Mouse (Mus musculus) liver, embryonic 11.5 days (tissue): ENCODE results near the gene Esyt3. TPM values are rescaled to one million over a fixed set of nuclear protein-coding genes. Genes with fewer than 3 reads are reported as not detected.

Source experiments
- ATAC-seq: fragments of 200-750 bp; cut with Nextera tagmentation; replicated peaks from 2 replicates; pipeline ENCODE4 v1.8.0; 2017; ENCODE audit warnings: moderate number of reproducible peaks, mild to moderate bottlenecking, moderate TSS enrichment, moderate library complexity; ENCODE audit not compliant: low FRiP score
- DNase-seq: peaks from one replicate; pipeline ENCODE4 v3.0.0-alpha.2; 2017; ENCODE audit warnings: low spot score
- H3K27ac ChIP-seq: fragments of 300-500 bp; sonication (generic); 2 replicates; pipeline ENCODE4 v1.5.1; 2014; ENCODE audit warnings: mild to moderate bottlenecking, low read depth, low read length, control low read depth
- H3K27me3 ChIP-seq: fragments of 300-500 bp; sonication (generic); replicated peaks from 2 replicates; pipeline ENCODE4 v1.6.1; 2014; ENCODE audit warnings: low read length, mixed read lengths; ENCODE audit not compliant: control insufficient read depth, insufficient read depth
- H3K36me3 ChIP-seq: fragments of 300-500 bp; sonication (generic); 2 replicates; pipeline ENCODE4 v1.6.1; 2014; ENCODE audit warnings: mild to moderate bottlenecking, low read length, moderate library complexity, mixed read lengths; ENCODE audit not compliant: control insufficient read depth, insufficient read depth
- H3K4me1 ChIP-seq: fragments of 300-500 bp; sonication (generic); replicated peaks from 2 replicates; pipeline ENCODE4 v1.6.1; 2014; ENCODE audit warnings: low read length, mixed read lengths; ENCODE audit not compliant: control insufficient read depth, insufficient read depth
- H3K4me2 ChIP-seq: fragments of 300-500 bp; sonication (generic); 2 replicates; pipeline ENCODE4 v1.6.1; 2014; ENCODE audit warnings: mild to moderate bottlenecking, control low read depth, moderate library complexity
- H3K4me3 ChIP-seq: fragments of 300-500 bp; sonication (generic); 2 replicates; pipeline ENCODE4 v1.5.1; 2014; ENCODE audit warnings: low read depth, low read length, control low read depth
- H3K9ac ChIP-seq: fragments of 300-500 bp; sonication (generic); 2 replicates; pipeline ENCODE4 v1.6.1; 2014; ENCODE audit warnings: low read depth, low read length, control low read depth
- H3K9me3 ChIP-seq: fragments of 300-500 bp; sonication (generic); 2 replicates; pipeline ENCODE4 v1.6.1; 2016; ENCODE audit warnings: low read length, inconsistent platforms, mixed read lengths; ENCODE audit not compliant: control insufficient read depth
- WGBS: fragments of 180-500 bp; shearing (Covaris S2); extraction: QIAGEN DNeasy Blood & Tissue Kit; methylation state at CpG from one replicate; pipeline ENCODE4 v1.1.7; 2014; 5-methylcytosine and 5-hydroxymethylcytosine counted together
- polyA plus RNA-seq: library from polyadenylated mRNA; unstranded; fragments of >200 nt; fragmentation: Nextera tagmentation; extraction: Ambion mirVana; gene quantifications from 2 replicates; pipeline ENCODE4 v1.2.1, GENCODE M21; 2014

The Esyt3 gene
- polyA plus RNA-seq: 0.08 and 0.10 TPM in 2 replicates

DNA sequence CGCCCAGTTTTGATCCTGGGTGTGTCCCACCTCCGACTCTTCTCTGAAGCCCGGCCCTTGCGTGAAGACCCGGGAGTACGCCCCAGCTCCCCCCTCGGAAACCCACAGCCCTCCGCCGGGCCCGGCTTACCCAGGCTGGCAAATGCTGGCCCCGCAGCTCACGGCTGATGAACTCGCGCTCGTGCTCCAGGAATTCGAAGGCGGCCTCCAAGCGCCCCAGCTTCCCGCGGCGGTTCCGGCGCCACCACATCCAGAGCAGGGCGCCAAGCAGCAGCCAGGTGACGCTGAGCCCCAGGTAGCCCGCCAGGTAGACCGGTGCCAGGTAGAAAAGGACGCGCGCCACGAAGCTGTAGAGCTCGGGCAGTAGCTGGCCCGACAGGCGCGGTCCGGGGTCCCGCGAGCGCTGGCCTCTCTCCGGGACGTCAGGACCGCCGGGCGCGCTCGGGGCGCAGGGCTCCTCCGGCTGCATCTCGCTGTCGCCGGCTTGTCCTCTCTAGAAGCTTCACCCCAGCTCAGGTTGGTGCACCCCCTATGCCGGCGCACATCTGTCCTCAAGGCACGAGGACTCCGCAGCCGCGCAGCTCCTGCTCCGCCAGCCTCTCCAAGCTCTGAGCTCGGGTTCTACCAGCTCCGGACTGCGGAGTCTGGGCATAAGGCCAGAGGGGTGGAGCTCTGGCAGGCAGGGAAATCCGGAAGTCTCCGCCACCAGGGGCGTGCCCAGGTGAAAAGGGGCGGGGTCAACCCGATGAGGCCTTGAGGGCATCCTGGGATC, at the start of gene Esyt3:
Gene Esyt3, minus strand, starts transcription at position 637 of the 772 bp plus-strand sequence.
- no peaks in the 10 kb centered on the region for H3K36me3 ChIP-seq
- ATAC-seq (peak; percentile 62), DNase-seq (peak; percentile 50)
- 2% methylated on average over 66 of the region's 66 CpGs for WGBS
- peak within 1 kb of the TSS; percentile 44 for H3K4me3 ChIP-seq
- peaks cover 7% of the 10 kb centered on the region for H3K4me1 ChIP-seq
- H3K9me3 ChIP-seq: no peaks in the 10 kb centered on the region
- peak within 1 kb of the TSS; percentile 64 for H3K4me2 ChIP-seq
- H3K27ac ChIP-seq: no peak within 1 kb of the TSS
- H3K27me3 ChIP-seq: peaks cover 57% of the 10 kb centered on the region
- no peak within 1 kb of the TSS for H3K9ac ChIP-seq

DNA sequence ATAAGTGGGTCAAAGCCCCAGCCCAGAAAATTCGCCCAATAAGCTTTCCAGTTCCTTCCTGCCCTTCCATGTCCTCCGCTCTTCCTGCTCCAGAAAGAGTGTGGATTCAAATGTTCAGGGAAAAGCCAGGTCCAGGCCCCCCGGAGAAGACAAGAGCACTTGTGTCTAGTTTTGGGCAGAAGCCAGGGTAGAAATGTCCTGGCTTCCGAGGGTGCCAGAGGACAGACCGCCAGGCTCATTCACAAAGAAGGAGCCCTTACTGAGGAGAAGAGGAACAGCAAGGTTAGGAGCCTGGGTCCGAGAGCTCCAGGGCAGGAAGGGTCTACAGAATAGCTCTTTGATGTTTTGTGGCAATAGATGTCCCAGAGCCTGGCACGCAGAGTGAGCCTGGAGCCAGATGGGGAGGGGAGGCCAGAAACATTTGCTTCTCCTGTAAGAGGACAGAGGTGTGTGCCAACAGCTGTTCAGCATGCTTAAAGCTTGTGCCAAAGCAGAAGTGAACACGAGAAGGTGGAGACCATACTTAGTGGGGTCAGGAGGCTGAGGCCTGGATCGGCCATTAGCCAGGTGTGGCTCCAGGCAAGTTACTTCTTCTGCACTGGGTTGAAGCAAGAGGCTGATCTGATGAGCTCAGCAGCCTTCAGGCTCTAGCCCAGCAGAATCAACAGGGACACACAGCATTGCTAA, 43.1 kb upstream of the Esyt3 start:
- ATAC-seq (no peak), DNase-seq (no peak)
- no peaks in the 10 kb centered on the region for H3K36me3 ChIP-seq
- no peak overlapping the region for H3K27ac ChIP-seq
- H3K4me2 ChIP-seq: no peak overlapping the region
- H3K9me3 ChIP-seq: no peaks in the 10 kb centered on the region
- 74% methylated on average over 9 of the region's 9 CpGs for WGBS
- no peak overlapping the region for H3K4me3 ChIP-seq
- no peak overlapping the region for H3K9ac ChIP-seq
- H3K27me3 ChIP-seq: no peaks in the 10 kb centered on the region
- no peaks in the 10 kb centered on the region for H3K4me1 ChIP-seq

DNA sequence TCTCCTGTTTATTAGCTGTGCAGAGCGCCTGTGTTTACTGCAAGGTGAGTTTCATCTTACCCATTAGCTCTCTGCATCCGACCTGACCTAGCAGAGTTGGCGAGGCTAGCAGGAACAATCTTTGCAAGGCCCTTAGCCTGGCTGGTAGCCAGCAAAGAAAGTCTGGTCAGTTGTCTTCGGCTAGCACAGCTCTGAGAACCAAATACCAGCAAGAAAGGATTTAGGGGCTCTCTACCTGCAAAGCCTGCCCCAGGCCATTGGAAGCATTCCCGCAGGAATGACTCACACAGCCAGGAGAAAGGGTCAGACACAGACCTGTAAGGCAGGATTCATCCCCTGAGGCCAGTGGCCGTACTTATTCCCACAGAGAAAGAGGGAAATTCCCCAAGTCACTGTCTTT, 42.4 kb upstream of the Esyt3 start:
- Histone ChIP-seq H3K36me3 (no peaks in the 10 kb centered on the region), H3K4me3 (no peak overlapping the region), H3K4me2 (no peak overlapping the region), H3K27ac (no peak overlapping the region), H3K9me3 (no peaks in the 10 kb centered on the region), H3K9ac (no peak overlapping the region), H3K27me3 (no peaks in the 10 kb centered on the region), H3K4me1 (no peaks in the 10 kb centered on the region)
- ATAC-seq: no peak
- WGBS: 67% methylated on average over 6 of the region's 6 CpGs
- no peak for DNase-seq

DNA sequence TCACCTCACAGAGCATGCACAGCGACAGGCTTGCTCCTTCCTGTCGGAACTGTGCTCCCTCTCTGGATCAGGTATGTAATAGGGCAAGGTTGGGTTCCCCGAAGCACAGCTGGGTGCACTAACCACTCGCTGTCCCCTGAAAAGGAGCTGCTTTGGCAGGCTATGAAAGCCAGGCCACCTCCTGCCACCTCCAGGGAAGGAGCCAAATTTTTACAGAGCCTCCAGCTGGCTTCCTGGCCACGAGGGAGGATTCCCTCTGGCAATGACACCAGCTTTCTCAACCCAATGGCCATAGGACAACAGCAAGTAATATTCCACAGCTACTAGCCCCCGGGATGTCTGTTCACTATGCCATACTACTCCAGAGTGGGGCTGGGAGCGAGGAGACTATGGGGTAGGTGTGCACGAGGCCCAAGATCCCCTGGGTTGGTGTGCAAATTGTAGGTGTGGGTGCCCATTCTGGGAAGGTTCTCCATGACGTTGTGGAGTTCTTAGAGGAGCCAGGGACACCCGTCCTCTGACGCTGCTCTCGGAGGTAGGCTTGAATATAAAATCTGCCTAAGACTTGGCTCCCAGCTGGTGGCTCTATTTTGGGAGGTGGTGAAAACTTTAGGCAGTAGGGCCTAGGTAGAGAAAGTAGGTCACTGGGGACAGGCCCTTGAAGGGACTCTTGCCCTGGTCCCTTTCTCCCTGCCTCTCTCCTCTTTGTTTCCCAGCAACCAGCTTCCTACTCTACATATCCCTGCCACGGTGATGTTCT, 38.9 kb upstream of the Esyt3 start:
- WGBS: 79% methylated on average over 13 of the region's 13 CpGs
- H3K4me3 ChIP-seq: no peak overlapping the region
- DNase-seq (no peak), ATAC-seq (no peak)
- no peaks in the 10 kb centered on the region for H3K9me3 ChIP-seq
- H3K4me1 ChIP-seq: no peaks in the 10 kb centered on the region; the same call in 1 of the 2 replicates
- no peaks in the 10 kb centered on the region for H3K27me3 ChIP-seq
- no peak overlapping the region for H3K4me2 ChIP-seq
- no peak overlapping the region for H3K9ac ChIP-seq
- H3K36me3 ChIP-seq: no peaks in the 10 kb centered on the region
- H3K27ac ChIP-seq: no peak overlapping the region

DNA sequence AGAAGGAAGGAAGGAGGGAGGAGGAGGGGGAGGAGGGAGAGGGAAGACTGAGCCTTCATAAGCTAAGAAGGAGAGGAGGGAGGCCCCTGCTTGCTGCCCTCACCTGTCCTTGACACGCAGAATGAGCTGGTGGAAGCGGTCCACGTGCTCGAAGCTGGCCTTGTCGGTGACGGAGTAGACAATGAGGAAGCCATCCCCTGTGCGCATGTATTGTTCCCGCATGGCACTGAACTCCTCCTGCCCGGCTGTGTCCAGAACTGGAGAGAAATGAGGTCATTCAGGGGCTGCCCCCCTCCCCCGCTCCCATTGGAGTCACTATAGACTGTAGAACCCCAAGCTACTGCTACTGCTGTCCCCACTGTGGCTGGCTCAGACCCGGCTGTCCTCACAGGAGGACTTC, 36.0 kb upstream of the Esyt3 start:
- H3K9ac ChIP-seq: no peak overlapping the region
- H3K36me3 ChIP-seq: no peaks in the 10 kb centered on the region
- DNase-seq: no peak
- ATAC-seq: no peak
- 81% methylated on average over 11 of the region's 11 CpGs for WGBS
- no peaks in the 10 kb centered on the region for H3K9me3 ChIP-seq
- no peak overlapping the region for H3K27ac ChIP-seq
- no peaks in the 10 kb centered on the region; the same call in 1 of the 2 replicates for H3K4me1 ChIP-seq
- no peak overlapping the region for H3K4me3 ChIP-seq
- no peaks in the 10 kb centered on the region for H3K27me3 ChIP-seq
- H3K4me2 ChIP-seq: no peak overlapping the region

DNA sequence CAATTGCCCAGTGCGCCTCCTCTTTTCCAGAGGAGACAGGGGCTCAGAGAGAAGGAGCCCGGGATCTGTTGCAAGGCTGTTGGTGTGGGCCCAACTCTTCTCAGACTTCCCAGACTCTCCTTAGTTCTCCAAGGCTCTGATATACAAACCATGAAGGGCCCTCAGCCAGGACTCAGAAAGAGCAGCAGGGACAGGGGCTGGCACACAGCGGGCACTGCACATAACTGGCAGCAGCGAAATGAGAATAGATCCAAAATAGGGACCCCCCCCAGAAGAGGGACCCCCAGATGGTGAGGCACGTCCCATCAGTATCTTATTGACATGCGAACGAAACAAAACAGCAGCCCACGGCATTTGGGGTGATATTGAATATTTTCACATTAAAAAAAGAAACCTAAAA, 34.8 kb upstream of the Esyt3 start:
- Histone ChIP-seq H3K4me3 (no peak overlapping the region), H3K4me2 (no peak overlapping the region), H3K4me1 (no peaks in the 10 kb centered on the region; the same call in 1 of the 2 replicates), H3K9ac (no peak overlapping the region), H3K36me3 (no peaks in the 10 kb centered on the region), H3K9me3 (no peaks in the 10 kb centered on the region), H3K27me3 (no peaks in the 10 kb centered on the region), H3K27ac (no peak overlapping the region)
- DNase-seq: no peak
- WGBS: 88% methylated on average over 8 of the region's 8 CpGs
- no peak for ATAC-seq

DNA sequence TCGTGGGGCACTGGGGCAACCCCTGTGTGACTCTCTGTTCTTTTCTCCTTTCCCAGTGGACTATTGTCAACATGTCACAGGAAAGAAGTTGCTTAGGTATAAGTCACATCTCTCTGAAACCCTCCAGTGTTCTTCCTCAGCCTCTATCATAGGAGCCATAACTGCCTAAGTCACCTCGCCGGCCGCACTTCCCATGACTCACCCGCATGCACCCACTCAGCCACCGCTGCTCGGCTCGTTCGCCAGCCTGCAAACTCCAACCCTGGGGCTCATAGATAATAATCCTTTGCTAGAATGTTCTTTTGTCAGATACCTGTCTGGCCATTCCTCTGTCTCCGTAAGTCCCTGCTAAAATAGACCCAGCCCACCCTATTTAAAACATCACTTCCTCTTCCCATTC, 33.2 kb upstream of the Esyt3 start:
- H3K4me2 ChIP-seq: no peak overlapping the region
- ATAC-seq (no peak), DNase-seq (no peak)
- no peak overlapping the region for H3K4me3 ChIP-seq
- H3K9ac ChIP-seq: no peak overlapping the region
- H3K27me3 ChIP-seq: no peaks in the 10 kb centered on the region
- H3K9me3 ChIP-seq: no peaks in the 10 kb centered on the region
- no peaks in the 10 kb centered on the region; the same call in 1 of the 2 replicates for H3K4me1 ChIP-seq
- no peak overlapping the region; the same call in 1 of the 2 replicates for H3K27ac ChIP-seq
- 85% methylated on average over 10 of the region's 10 CpGs for WGBS
- H3K36me3 ChIP-seq: no peaks in the 10 kb centered on the region

DNA sequence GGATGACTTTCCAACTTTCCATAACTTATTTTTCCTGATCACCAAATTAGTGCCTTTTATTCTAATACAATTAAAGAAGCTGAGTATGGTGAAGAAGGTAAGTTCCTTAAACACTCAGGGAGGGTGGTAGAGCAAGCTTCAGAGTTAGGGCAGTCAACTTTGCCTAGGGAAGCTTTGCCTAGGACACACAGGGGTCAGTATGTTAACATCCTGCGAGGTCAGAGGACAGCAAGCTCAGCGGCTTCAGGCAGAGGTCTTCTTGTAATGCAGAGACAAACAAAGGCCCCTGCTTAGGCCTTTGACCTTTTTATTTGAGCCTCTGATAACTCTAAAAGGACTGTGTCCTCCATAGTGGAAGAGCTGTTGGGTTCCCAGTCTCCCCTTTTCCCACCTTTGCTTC, 32.4 kb upstream of the Esyt3 start:
- H3K36me3 ChIP-seq: no peaks in the 10 kb centered on the region
- H3K4me3 ChIP-seq: no peak overlapping the region
- peak overlapping the region; percentile 15; the same call in 1 of the 2 replicates for H3K27ac ChIP-seq
- no peaks in the 10 kb centered on the region; the same call in 1 of the 2 replicates for H3K4me1 ChIP-seq
- no peak overlapping the region for H3K4me2 ChIP-seq
- DNase-seq (no peak), ATAC-seq (no peak)
- H3K9me3 ChIP-seq: no peaks in the 10 kb centered on the region
- H3K9ac ChIP-seq: no peak overlapping the region
- no peaks in the 10 kb centered on the region for H3K27me3 ChIP-seq
- 53% methylated on average over 2 of the region's 2 CpGs for WGBS
